Mouse (Mus musculus) ES-E14 (cell line): Measurements from ENCODE around the gene Sgms1.

Experiments
- CHD2 ChIP-seq: IDR thresholded peaks from 2 replicates; pipeline ENCODE4 v1.6.1; 2014; ENCODE audit warnings: mild to moderate bottlenecking, low read depth, low read length, inconsistent platforms
- HCFC1 ChIP-seq: IDR thresholded peaks from 2 replicates; pipeline ENCODE4 v1.6.1; 2012; ENCODE audit warnings: low read length, inconsistent platforms, borderline replicate concordance; ENCODE audit not compliant: insufficient read depth

DNA sequence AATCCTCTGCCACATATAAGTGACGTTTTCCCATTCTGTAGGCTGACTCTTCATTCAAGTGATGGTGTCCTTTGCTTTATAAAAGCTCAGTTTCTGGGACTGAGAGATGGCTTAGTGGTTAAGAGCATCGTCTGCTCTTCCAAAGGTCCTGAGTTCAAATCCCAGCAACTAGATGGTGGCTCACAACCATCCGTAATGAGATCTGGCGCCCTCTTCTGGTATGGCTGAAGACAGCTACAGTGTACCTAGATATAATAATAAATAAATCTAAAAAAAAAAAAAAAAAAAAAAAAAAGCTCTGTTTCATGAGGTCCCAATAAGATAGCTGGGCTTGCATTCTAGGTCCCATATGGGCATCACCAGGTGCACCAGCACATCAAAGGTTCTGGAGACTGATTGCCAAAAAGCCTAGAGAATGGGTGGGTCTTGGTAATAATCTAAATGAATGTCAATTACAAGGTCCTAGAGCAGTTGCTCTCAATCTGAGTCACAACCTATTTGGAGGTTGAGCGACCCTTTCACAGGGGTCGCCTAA, 272.0 kb downstream of the Sgms1 start:
- TF ChIP-seq HCFC1 (no peak), CHD2 (no peak)
